Mouse (Mus musculus): ENCODE data around the gene Usp46. TPM values are rescaled to one million over a fixed set of nuclear protein-coding genes. Genes with fewer than 3 reads are reported as not detected.

The Usp46 gene
- polyA plus RNA-seq, 1 experiment from 2014 or later, result 27.3 TPM

DNA sequence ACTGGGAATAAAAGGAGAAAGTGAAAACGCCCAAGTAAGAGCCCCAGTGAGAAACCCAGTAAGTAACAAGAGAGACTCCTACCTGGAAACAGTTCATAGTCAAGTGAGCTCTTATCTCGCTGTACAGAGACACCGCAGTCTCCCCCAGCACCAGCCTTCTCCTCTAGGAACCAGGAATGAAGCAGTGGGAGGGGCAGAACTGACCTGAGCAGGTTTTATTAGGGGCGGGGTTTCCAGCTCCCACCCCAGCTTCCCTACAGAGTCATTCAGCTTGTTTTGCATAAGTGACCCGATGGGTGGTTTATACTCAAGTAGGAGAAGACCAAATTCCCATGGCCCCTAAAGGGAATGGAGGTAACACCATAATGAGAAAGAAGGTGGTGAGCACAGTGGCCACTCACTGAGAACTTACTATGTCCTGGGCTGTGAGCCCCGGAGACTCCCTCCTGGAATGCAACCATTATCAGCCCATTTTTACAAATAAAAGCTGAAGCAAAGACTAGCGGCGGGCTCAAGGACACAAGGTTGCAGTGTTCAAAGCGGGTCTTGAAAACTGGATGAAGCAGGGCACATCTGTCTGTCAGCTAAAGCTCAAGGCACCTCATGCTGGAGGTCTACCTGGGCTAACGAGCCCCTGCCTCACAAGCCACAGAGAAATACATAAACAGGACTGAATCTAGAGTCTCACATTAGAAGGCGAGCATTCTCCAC is 2.5 kb downstream of the Usp46 start:
- no peaks in the 10 kb centered on the region for H3K9me3 ChIP-seq (ENCODE audit: low read length)
- no peak for TF ChIP-seq EP300 (IDR thresholded peaks at IDR 0.05)
- TF ChIP-seq CTCF (IDR thresholded peaks at IDR 0.05), result no peak
- H3K36me3 ChIP-seq (ENCODE audit: insufficient read depth, low read length), result no peaks in the 10 kb centered on the region
- no peak overlapping the region for H3K9ac ChIP-seq (replicated peaks; ENCODE audit: low read depth)
- peak; percentile 50 for ATAC-seq
- WGBS, result 41% methylated on average over 11 of the region's 11 CpGs
- peak overlapping the region; percentile 94 for H3K4me2 ChIP-seq (replicated peaks; ENCODE audit: low read depth, low read length)
- H3K27ac ChIP-seq (ENCODE audit: low read length), result peak overlapping the region; percentile 97
- peak; percentile 89 for DNase-seq (ENCODE audit: low spot score)
- H3K4me3 ChIP-seq (ENCODE audit: low read depth, low read length), result peak overlapping the region; percentile 27
- H3K4me1 ChIP-seq (ENCODE audit: insufficient read depth, low read depth, low read length), result peaks cover 26% of the 10 kb centered on the region
- no peaks in the 10 kb centered on the region for H3K27me3 ChIP-seq (replicated peaks; ENCODE audit: insufficient read depth, low read length)

DNA sequence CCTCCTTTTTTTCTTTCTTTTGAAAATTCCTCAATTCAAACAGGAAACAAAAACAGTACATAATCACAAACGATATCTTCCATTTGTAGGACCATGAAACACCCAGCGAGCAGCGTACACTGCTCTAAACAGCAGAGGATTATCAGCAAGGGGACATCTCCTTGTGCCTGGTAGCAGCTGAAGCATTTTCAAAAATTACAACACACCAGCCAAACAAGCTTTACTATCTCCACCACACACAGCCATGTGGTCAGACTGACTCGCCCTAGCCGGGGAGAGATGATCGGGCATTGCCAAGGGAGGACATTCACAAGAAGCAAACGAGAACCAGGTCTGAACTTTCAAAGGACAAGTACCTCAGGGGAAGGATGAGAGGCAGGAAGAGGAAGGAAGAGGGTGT is 3.4 kb downstream of the Usp46 start:
- no peak for ATAC-seq
- no peak for DNase-seq (ENCODE audit: low spot score)
- H3K4me3 ChIP-seq (ENCODE audit: low read depth, low read length), result peak overlapping the region; percentile 27
- no peaks in the 10 kb centered on the region for H3K27me3 ChIP-seq (replicated peaks; ENCODE audit: insufficient read depth, low read length)
- TF ChIP-seq EP300 (IDR thresholded peaks at IDR 0.05) (no peak), CTCF (IDR thresholded peaks at IDR 0.05) (no peak)
- no peak overlapping the region for H3K9ac ChIP-seq (replicated peaks; ENCODE audit: low read depth)
- H3K27ac ChIP-seq (ENCODE audit: low read length), result peak overlapping the region; percentile 97
- H3K36me3 ChIP-seq (ENCODE audit: insufficient read depth, low read length), result no peaks in the 10 kb centered on the region
- no peaks in the 10 kb centered on the region for H3K9me3 ChIP-seq (ENCODE audit: low read length)
- H3K4me2 ChIP-seq (replicated peaks; ENCODE audit: low read depth, low read length), result peak overlapping the region; percentile 94
- H3K4me1 ChIP-seq (ENCODE audit: insufficient read depth, low read depth, low read length), result peaks cover 26% of the 10 kb centered on the region
- 48% methylated on average over 7 of the region's 7 CpGs for WGBS

DNA sequence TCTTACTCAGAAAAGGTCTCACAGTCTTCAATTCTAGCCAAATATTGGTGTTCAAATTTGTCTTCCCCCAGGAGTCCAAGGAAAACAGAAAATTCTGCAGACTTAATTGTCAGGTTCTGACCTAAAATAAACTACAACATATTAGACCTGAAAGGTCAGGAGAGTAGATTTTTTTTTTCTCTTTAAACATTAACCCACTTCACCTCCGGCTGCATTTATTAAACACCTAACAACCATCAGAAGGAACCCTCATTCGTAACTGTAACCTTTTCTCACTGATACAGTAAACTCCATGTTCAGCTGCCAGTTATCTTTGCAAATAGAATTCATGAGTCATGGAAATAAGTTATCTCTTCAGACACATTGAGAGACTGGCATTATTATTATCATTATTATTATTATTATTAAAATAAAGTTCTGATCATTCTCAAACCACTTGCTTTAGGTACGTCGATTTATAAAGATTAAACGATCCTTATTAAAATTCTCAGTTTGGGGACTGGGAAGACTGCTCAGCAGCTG is 4.9 kb downstream of the Usp46 start:
- Histone ChIP-seq H3K4me1 (ENCODE audit: insufficient read depth, low read depth, low read length) (peaks cover 26% of the 10 kb centered on the region), H3K4me2 (replicated peaks; ENCODE audit: low read depth, low read length) (0 out of 2 replicates have a peak overlapping the region, but pooled peaks have one; percentile 94), H3K4me3 (ENCODE audit: low read depth, low read length) (no peak overlapping the region), H3K9me3 (ENCODE audit: low read length) (no peaks in the 10 kb centered on the region), H3K36me3 (ENCODE audit: insufficient read depth, low read length) (no peaks in the 10 kb centered on the region), H3K27me3 (replicated peaks; ENCODE audit: insufficient read depth, low read length) (no peaks in the 10 kb centered on the region), H3K9ac (replicated peaks; ENCODE audit: low read depth) (no peak overlapping the region), H3K27ac (ENCODE audit: low read length) (peak overlapping the region; percentile 69; the same call in 1 of the 2 replicates)
- TF ChIP-seq EP300 (IDR thresholded peaks at IDR 0.05), result no peak
- TF ChIP-seq CTCF (IDR thresholded peaks at IDR 0.05), result no peak
- DNase-seq (ENCODE audit: low spot score), result no peak
- 74% methylated on average over 5 of the region's 5 CpGs for WGBS
- no peak for ATAC-seq

DNA sequence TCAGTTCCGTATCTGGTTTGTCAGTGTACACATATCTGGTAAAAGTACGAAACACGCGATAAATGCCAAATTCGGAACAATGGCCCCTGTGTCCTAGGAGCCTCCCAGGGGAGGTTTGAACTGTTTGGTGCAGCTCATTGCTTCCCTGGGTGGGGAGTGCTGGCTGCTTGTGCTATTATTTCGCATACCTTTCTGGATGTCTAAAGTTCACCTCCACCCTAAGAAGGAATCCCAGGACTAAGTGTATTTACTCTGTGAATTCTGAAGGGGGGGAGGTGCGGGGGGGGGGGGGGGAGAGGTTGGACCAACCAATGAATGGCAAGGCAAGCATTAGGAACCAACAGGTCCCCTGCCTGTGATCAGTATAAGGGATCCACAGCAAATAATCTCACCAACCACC is 6.0 kb downstream of the Usp46 start:
- ATAC-seq (peak; percentile 61), DNase-seq (ENCODE audit: low spot score) (peak; percentile 72)
- Histone ChIP-seq H3K9ac (replicated peaks; ENCODE audit: low read depth) (no peak overlapping the region), H3K4me2 (replicated peaks; ENCODE audit: low read depth, low read length) (0 out of 2 replicates have a peak overlapping the region, but pooled peaks have one; percentile 9), H3K27ac (ENCODE audit: low read length) (peak overlapping the region; percentile 69; the same call in 1 of the 2 replicates), H3K4me1 (ENCODE audit: insufficient read depth, low read depth, low read length) (peaks cover 26% of the 10 kb centered on the region), H3K27me3 (replicated peaks; ENCODE audit: insufficient read depth, low read length) (no peaks in the 10 kb centered on the region), H3K4me3 (ENCODE audit: low read depth, low read length) (no peak overlapping the region), H3K9me3 (ENCODE audit: low read length) (no peaks in the 10 kb centered on the region), H3K36me3 (ENCODE audit: insufficient read depth, low read length) (no peaks in the 10 kb centered on the region)
- WGBS, result 67% methylated on average over 6 of the region's 7 CpGs
- TF ChIP-seq EP300 (IDR thresholded peaks at IDR 0.05) (peak; percentile 52), CTCF (IDR thresholded peaks at IDR 0.05) (no peak)

- Histone ChIP-seq H3K36me3 (ENCODE audit: insufficient read depth, low read length) (no peaks in the 10 kb centered on the region), H3K4me1 (ENCODE audit: insufficient read depth, low read depth, low read length) (peaks cover 23% of the 10 kb centered on the region), H3K4me2 (replicated peaks; ENCODE audit: low read depth, low read length) (peak overlapping the region; percentile 15), H3K27me3 (replicated peaks; ENCODE audit: insufficient read depth, low read length) (no peaks in the 10 kb centered on the region), H3K4me3 (ENCODE audit: low read depth, low read length) (no peak overlapping the region), H3K27ac (ENCODE audit: low read length) (peak overlapping the region; percentile 59), H3K9ac (replicated peaks; ENCODE audit: low read depth) (no peak overlapping the region), H3K9me3 (ENCODE audit: low read length) (no peaks in the 10 kb centered on the region)
- DNase-seq (ENCODE audit: low spot score), result no peak
- ATAC-seq, result no peak
- TF ChIP-seq CTCF (IDR thresholded peaks at IDR 0.05) (no peak), EP300 (IDR thresholded peaks at IDR 0.05) (no peak)
- 51% methylated on average over 18 of the region's 18 CpGs for WGBS
These were observed 6.7 kb downstream of the Usp46 start for GRCm38 (mm10) chr5:74061408-74062047.

GRCm38 (mm10) chr5:74052171-74052909 is 15.9 kb downstream of the Usp46 start:
- H3K4me2 ChIP-seq (replicated peaks; ENCODE audit: low read depth, low read length), result 0 out of 2 replicates have a peak overlapping the region, but pooled peaks have one; percentile 22
- peak overlapping the region; percentile 44; the same call in 1 of the 2 replicates for H3K27ac ChIP-seq (ENCODE audit: low read length)
- no peak overlapping the region for H3K9ac ChIP-seq (replicated peaks; ENCODE audit: low read depth)
- H3K27me3 ChIP-seq (replicated peaks; ENCODE audit: insufficient read depth, low read length), result no peaks in the 10 kb centered on the region
- peaks cover 19% of the 10 kb centered on the region; the same call in 1 of the 2 replicates for H3K4me1 ChIP-seq (ENCODE audit: insufficient read depth, low read depth, low read length)
- H3K36me3 ChIP-seq (ENCODE audit: insufficient read depth, low read length), result no peaks in the 10 kb centered on the region
- H3K4me3 ChIP-seq (ENCODE audit: low read depth, low read length), result no peak overlapping the region
- TF ChIP-seq CTCF (IDR thresholded peaks at IDR 0.05), result no peak
- no peak for TF ChIP-seq EP300 (IDR thresholded peaks at IDR 0.05)
- 71% methylated on average over 15 of the region's 15 CpGs for WGBS
- no peak for DNase-seq (ENCODE audit: low spot score)
- peak; percentile 23 for ATAC-seq
- H3K9me3 ChIP-seq (ENCODE audit: low read length), result no peaks in the 10 kb centered on the region
